Mouse (Mus musculus) small intestine, adult 2 months (tissue): Measurements from ENCODE around the gene Dynll2. TPM values are rescaled to one million over a fixed set of nuclear protein-coding genes. Genes with fewer than 3 reads are reported as not detected.

Source experiments
- H3K27ac ChIP-seq: fragments of 200-500 bp; 2 replicates; pipeline ENCODE4 v1.5.1; 2012; ENCODE audit warnings: low read depth, low read length, control low read depth, inconsistent platforms; ENCODE audit not compliant: insufficient read depth
- H3K27me3 ChIP-seq: fragments of 200-500 bp; 2 replicates; pipeline ENCODE4 v1.6.1; 2012; ENCODE audit warnings: mild to moderate bottlenecking, moderate library complexity, low read length, inconsistent platforms; ENCODE audit not compliant: control insufficient read depth, insufficient read depth
- H3K36me3 ChIP-seq: fragments of 200-500 bp; 2 replicates; pipeline ENCODE4 v1.6.1; 2012; ENCODE audit warnings: mild to moderate bottlenecking, low read length, control low read depth, inconsistent platforms; ENCODE audit not compliant: control insufficient read depth, insufficient read depth
- H3K4me1 ChIP-seq: fragments of 200-500 bp; 2 replicates; pipeline ENCODE4 v1.6.1; 2012; ENCODE audit warnings: low read length, inconsistent platforms, mixed read lengths; ENCODE audit not compliant: control insufficient read depth, insufficient read depth, insufficient read length
- H3K4me3 ChIP-seq: fragments of 200-500 bp; 2 replicates; pipeline ENCODE4 v1.5.1; 2012; ENCODE audit warnings: low read depth, mild to moderate bottlenecking, control low read depth, inconsistent platforms, low read length, moderate library complexity
- CTCF ChIP-seq: fragments of 200-500 bp; IDR thresholded peaks from 2 replicates; pipeline ENCODE4 v1.5.1; 2012; ENCODE audit warnings: low read depth, mild to moderate bottlenecking, control low read depth, inconsistent platforms, low read length, moderate library complexity, mixed read lengths; ENCODE audit not compliant: insufficient replicate concordance, insufficient read length; ENCODE audit errors: extremely low read depth
- POLR2A ChIP-seq: fragments of 200-500 bp; IDR thresholded peaks from 2 replicates; pipeline ENCODE4 v1.6.1; 2012; ENCODE audit warnings: low read depth, mild to moderate bottlenecking, control low read depth, inconsistent platforms, low read length, moderate library complexity
- WGBS: fragments of 180-500 bp; shearing (Covaris S2); methylation state at CpG from one replicate; pipeline ENCODE4 v1.1.7; 2018; 5-methylcytosine and 5-hydroxymethylcytosine counted together
- polyA plus RNA-seq: library from polyadenylated mRNA; depleted of rRNA; stranded (reverse); fragments of >200 nt; gene quantifications from 2 replicates; pipeline ENCODE4 v1.2.3, GENCODE M21; 2012

Dynll2 gene
- polyA plus RNA-seq, 1 experiment, result 140 TPM

GRCm38 (mm10) chr11:88011208-88011913, 24.0 kb upstream of the Dynll2 start:
- peak overlapping the region; percentile 66 for H3K27ac ChIP-seq
- H3K4me1 ChIP-seq, result peaks cover 24% of the 10 kb centered on the region
- H3K27me3 ChIP-seq, result no peaks in the 10 kb centered on the region
- peak overlapping the region; percentile 39; the same call in 1 of the 2 replicates for H3K4me3 ChIP-seq
- H3K36me3 ChIP-seq, result no peaks in the 10 kb centered on the region
- 29% methylated on average over 11 of the region's 11 CpGs for WGBS
- no peak for TF ChIP-seq POLR2A
- no peak for TF ChIP-seq CTCF

GRCm38 (mm10) chr11:88009542-88010190, 22.3 kb upstream of the Dynll2 start:
- 15% methylated on average over 16 of the region's 16 CpGs for WGBS
- TF ChIP-seq POLR2A (no peak), CTCF (no peak)
- no peaks in the 10 kb centered on the region for H3K36me3 ChIP-seq

GRCm38 (mm10) chr11:88008641-88009040, 21.3 kb upstream of the Dynll2 start:
- Histone ChIP-seq H3K4me3 (no peak overlapping the region), H3K27me3 (no peaks in the 10 kb centered on the region), H3K36me3 (no peaks in the 10 kb centered on the region), H3K27ac (0 out of 2 replicates have a peak overlapping the region, but pooled peaks have one; percentile 77), H3K4me1 (peaks cover 24% of the 10 kb centered on the region)
- WGBS, result 27% methylated on average over 1 of the region's 1 CpGs
- TF ChIP-seq POLR2A (no peak), CTCF (no peak)

More at GRCm38 (mm10) chr11:88009542-88010190, 22.3 kb upstream of the Dynll2 start:
- peak overlapping the region; percentile 77 for H3K27ac ChIP-seq
- peak overlapping the region; percentile 9; the same call in 1 of the 2 replicates for H3K4me3 ChIP-seq
- peaks cover 24% of the 10 kb centered on the region for H3K4me1 ChIP-seq
- H3K27me3 ChIP-seq, result no peaks in the 10 kb centered on the region

GRCm38 (mm10) chr11:88004123-88004522, 16.8 kb upstream of the Dynll2 start:
- peaks cover 7% of the 10 kb centered on the region; the same call in 1 of the 2 replicates for H3K4me1 ChIP-seq
- TF ChIP-seq CTCF (no peak), POLR2A (no peak)
- WGBS, result 39% methylated on average over 2 of the region's 2 CpGs

GRCm38 (mm10) chr11:88002738-88003137, 15.4 kb upstream of the Dynll2 start:
- Histone ChIP-seq H3K27me3 (no peaks in the 10 kb centered on the region), H3K36me3 (no peaks in the 10 kb centered on the region), H3K4me3 (no peak overlapping the region), H3K27ac (no peak overlapping the region), H3K4me1 (no peaks in the 10 kb centered on the region; the same call in 1 of the 2 replicates)
- TF ChIP-seq CTCF, result no peak
- no peak for TF ChIP-seq POLR2A
- WGBS, result 64% methylated on average over 4 of the region's 4 CpGs

More at GRCm38 (mm10) chr11:88004123-88004522, 16.8 kb upstream of the Dynll2 start:
- H3K4me3 ChIP-seq, result no peak overlapping the region
- no peaks in the 10 kb centered on the region for H3K36me3 ChIP-seq
- no peaks in the 10 kb centered on the region for H3K27me3 ChIP-seq
- no peak overlapping the region for H3K27ac ChIP-seq

GRCm38 (mm10) chr11:87999751-88000150, 12.4 kb upstream of the Dynll2 start:
- TF ChIP-seq POLR2A, result no peak
- 0 out of 2 replicates have a peak, but pooled peaks have one; percentile 11 for TF ChIP-seq CTCF
- H3K36me3 ChIP-seq, result no peaks in the 10 kb centered on the region
- no peak overlapping the region for H3K27ac ChIP-seq
- WGBS, result 94% methylated on average over 5 of the region's 5 CpGs
- no peak overlapping the region for H3K4me3 ChIP-seq
- no peaks in the 10 kb centered on the region; the same call in 1 of the 2 replicates for H3K4me1 ChIP-seq
- H3K27me3 ChIP-seq, result no peaks in the 10 kb centered on the region

- no peaks in the 10 kb centered on the region for H3K4me1 ChIP-seq
- no peaks in the 10 kb centered on the region for H3K36me3 ChIP-seq
- no peak overlapping the region for H3K4me3 ChIP-seq
- WGBS, result 42% methylated on average over 4 of the region's 4 CpGs
- TF ChIP-seq CTCF, result no peak
- TF ChIP-seq POLR2A, result no peak
- H3K27ac ChIP-seq, result no peak overlapping the region
- no peaks in the 10 kb centered on the region for H3K27me3 ChIP-seq
Measured at GRCm38 (mm10) chr11:87991806-87992205, 4.5 kb upstream of the Dynll2 start.
